Mouse (Mus musculus): ENCODE measurements around the gene Dock4. TPM values are rescaled to one million over a fixed set of nuclear protein-coding genes. Genes with fewer than 3 reads are reported as not detected.

The Dock4 gene
- total RNA-seq, 2 experiments from 2014 or later: 97.3 to 104 TPM

- no peak for DNase-seq (ENCODE audit: extremely low spot score in 1 of 2, low spot score in 2 of 2)
- H3K27ac ChIP-seq: no peak overlapping the region
- TF ChIP-seq CTCF (IDR thresholded peaks at IDR 0.05): no peak
- intact Hi-C loops (cut with DNase I): no loop called here
- H3K4me3 ChIP-seq: no peak overlapping the region
Measured at GRCm38 (mm10) chr12:40582059-40582458, 136.3 kb downstream of the Dock4 start.

- intact Hi-C loops (cut with DNase I): no loop called here
- Histone ChIP-seq H3K27ac (no peak overlapping the region; the same call in 1 of the 2 replicates), H3K4me3 (no peak overlapping the region)
- DNase-seq (ENCODE audit: extremely low spot score in 1 of 2, low spot score in 2 of 2): no peak
- no peak for TF ChIP-seq CTCF (IDR thresholded peaks at IDR 0.05)
Measured at GRCm38 (mm10) chr12:40584526-40585289, 139.0 kb downstream of the Dock4 start.

- no peak for TF ChIP-seq CTCF (IDR thresholded peaks at IDR 0.05)
- peak overlapping the region; percentile 3; the same call in 1 of the 2 replicates for H3K27ac ChIP-seq
- DNase-seq (ENCODE audit: extremely low spot score in 1 of 2, low spot score in 2 of 2): no peak
- H3K4me3 ChIP-seq: no peak overlapping the region
- intact Hi-C loops (cut with DNase I): no loop called here
Measured at GRCm38 (mm10) chr12:40585456-40586141, 139.8 kb downstream of the Dock4 start.

- Histone ChIP-seq H3K4me3 (no peak overlapping the region), H3K27ac (no peak overlapping the region; the same call in 1 of the 2 replicates)
- intact Hi-C loops (cut with DNase I): loop anchor here (10.0 kb wide), 1 partner anchor 339 kb away; no protein-coding TSS in a partner anchor
- no peak for DNase-seq (ENCODE audit: extremely low spot score in 1 of 2, low spot score in 2 of 2)
- no peak for TF ChIP-seq CTCF (IDR thresholded peaks at IDR 0.05)
Measured at GRCm38 (mm10) chr12:40594161-40594560, 148.4 kb downstream of the Dock4 start.

GRCm38 (mm10) chr12:40595440-40595839, 149.7 kb downstream of the Dock4 start:
- DNase-seq (ENCODE audit: extremely low spot score in 1 of 2, low spot score in 2 of 2): no peak
- H3K27ac ChIP-seq: peak overlapping the region; percentile 86
- intact Hi-C loops (cut with DNase I): loop anchor here (10.0 kb wide), 1 partner anchor 341 kb away; no protein-coding TSS in a partner anchor
- TF ChIP-seq CTCF (IDR thresholded peaks at IDR 0.05): peak; percentile 25
- H3K4me3 ChIP-seq: no peak overlapping the region

GRCm38 (mm10) chr12:40596020-40596419, 150.3 kb downstream of the Dock4 start:
- no peak for DNase-seq (ENCODE audit: extremely low spot score in 1 of 2, low spot score in 2 of 2)
- TF ChIP-seq CTCF (IDR thresholded peaks at IDR 0.05): no peak
- peak overlapping the region; percentile 86 for H3K27ac ChIP-seq
- intact Hi-C loops (cut with DNase I): loop anchor here (10.0 kb wide), 1 partner anchor 341 kb away; no protein-coding TSS in a partner anchor
- no peak overlapping the region for H3K4me3 ChIP-seq

GRCm38 (mm10) chr12:40596441-40596840, 150.7 kb downstream of the Dock4 start:
- intact Hi-C loops (cut with DNase I): loop anchor here (10.0 kb wide), 1 partner anchor 342 kb away; no protein-coding TSS in a partner anchor
- Histone ChIP-seq H3K4me3 (no peak overlapping the region), H3K27ac (peak overlapping the region; percentile 86)
- TF ChIP-seq CTCF (IDR thresholded peaks at IDR 0.05): no peak
- no peak for DNase-seq (ENCODE audit: extremely low spot score in 1 of 2, low spot score in 2 of 2)

GRCm38 (mm10) chr12:40599952-40600351, 154.2 kb downstream of the Dock4 start:
- DNase-seq (ENCODE audit: extremely low spot score in 1 of 2, low spot score in 2 of 2): no peak
- Histone ChIP-seq H3K4me3 (no peak overlapping the region), H3K27ac (no peak overlapping the region)
- TF ChIP-seq CTCF (IDR thresholded peaks at IDR 0.05): no peak
- intact Hi-C loops (cut with DNase I): loop anchor here (10.0 kb wide), 1 partner anchor 345 kb away; no protein-coding TSS in a partner anchor

GRCm38 (mm10) chr12:40605565-40605964, 159.8 kb downstream of the Dock4 start:
- Histone ChIP-seq H3K4me3 (no peak overlapping the region), H3K27ac (0 out of 2 replicates have a peak overlapping the region, but pooled peaks have one; percentile 6)
- DNase-seq (ENCODE audit: extremely low spot score in 1 of 2, low spot score in 2 of 2): no peak
- no peak for TF ChIP-seq CTCF (IDR thresholded peaks at IDR 0.05)
- intact Hi-C loops (cut with DNase I): no loop called here

- DNase-seq (ENCODE audit: extremely low spot score in 1 of 2, low spot score in 2 of 2): no peak
- no peak for TF ChIP-seq CTCF (IDR thresholded peaks at IDR 0.05)
- no peak overlapping the region for H3K4me3 ChIP-seq
- no peak overlapping the region for H3K27ac ChIP-seq
- intact Hi-C loops (cut with DNase I): no loop called here
Measured at GRCm38 (mm10) chr12:40622926-40623325, 177.2 kb downstream of the Dock4 start.

- Histone ChIP-seq H3K4me3 (no peak overlapping the region), H3K27ac (no peak overlapping the region)
- no peak for TF ChIP-seq CTCF (IDR thresholded peaks at IDR 0.05)
- intact Hi-C loops (cut with DNase I): no loop called here
- DNase-seq (ENCODE audit: extremely low spot score in 1 of 2, low spot score in 2 of 2): no peak
Measured at GRCm38 (mm10) chr12:40626521-40626920, 180.8 kb downstream of the Dock4 start.

- no peak for TF ChIP-seq CTCF (IDR thresholded peaks at IDR 0.05)
- intact Hi-C loops (cut with DNase I): no loop called here
- H3K4me3 ChIP-seq: no peak overlapping the region
- no peak overlapping the region for H3K27ac ChIP-seq
- DNase-seq (ENCODE audit: extremely low spot score in 1 of 2, low spot score in 2 of 2): no peak
Measured at GRCm38 (mm10) chr12:40633242-40633641, 187.5 kb downstream of the Dock4 start.

All from left cerebral cortex, adult 2 months (tissue).